Mouse (Mus musculus) erythroblast, embryonic 14.5 days (primary cell): ENCODE measurements around the gene Cdc14a. TPM values are rescaled to one million over a fixed set of nuclear protein-coding genes. Genes with fewer than 3 reads are reported as not detected.

Source experiments
- H3K27me3 ChIP-seq: 2 replicates; pipeline ENCODE4 v1.6.1; 2012; ENCODE audit warnings: inconsistent platforms; ENCODE audit not compliant: control insufficient read depth
- H3K36me3 ChIP-seq: 2 replicates; pipeline ENCODE4 v1.6.1; 2012; ENCODE audit warnings: mild to moderate bottlenecking, inconsistent platforms; ENCODE audit not compliant: control insufficient read depth
- H3K4me1 ChIP-seq: 2 replicates; pipeline ENCODE4 v1.6.1; 2012; ENCODE audit warnings: inconsistent platforms; ENCODE audit not compliant: control insufficient read depth
- H3K4me3 ChIP-seq: replicated peaks from 2 replicates; pipeline ENCODE3; 2012; ENCODE audit warnings: moderate library complexity, mild to moderate bottlenecking, inconsistent platforms
- H3K9me3 ChIP-seq: 2 replicates; pipeline ENCODE4 v1.6.1; 2012; ENCODE audit warnings: low read length, inconsistent platforms, mixed read lengths; ENCODE audit not compliant: control insufficient read depth
- GATA1 ChIP-seq: IDR thresholded peaks from 2 replicates; pipeline ENCODE4 v1.6.1; 2012; ENCODE audit warnings: low read length, inconsistent platforms, mixed read lengths
- TAL1 ChIP-seq: IDR thresholded peaks from 3 replicates; pipeline ENCODE4 v1.6.1; 2012; ENCODE audit warnings: low read length, inconsistent platforms, mixed read lengths
- polyA plus RNA-seq: library from polyadenylated mRNA; stranded (reverse); fragments of >175 nt; gene quantifications from 2 replicates; pipeline ENCODE4 v1.2.3, GENCODE M21; 2012

Gene Cdc14a
- polyA plus RNA-seq, 1 experiment, result 0.25 TPM

DNA sequence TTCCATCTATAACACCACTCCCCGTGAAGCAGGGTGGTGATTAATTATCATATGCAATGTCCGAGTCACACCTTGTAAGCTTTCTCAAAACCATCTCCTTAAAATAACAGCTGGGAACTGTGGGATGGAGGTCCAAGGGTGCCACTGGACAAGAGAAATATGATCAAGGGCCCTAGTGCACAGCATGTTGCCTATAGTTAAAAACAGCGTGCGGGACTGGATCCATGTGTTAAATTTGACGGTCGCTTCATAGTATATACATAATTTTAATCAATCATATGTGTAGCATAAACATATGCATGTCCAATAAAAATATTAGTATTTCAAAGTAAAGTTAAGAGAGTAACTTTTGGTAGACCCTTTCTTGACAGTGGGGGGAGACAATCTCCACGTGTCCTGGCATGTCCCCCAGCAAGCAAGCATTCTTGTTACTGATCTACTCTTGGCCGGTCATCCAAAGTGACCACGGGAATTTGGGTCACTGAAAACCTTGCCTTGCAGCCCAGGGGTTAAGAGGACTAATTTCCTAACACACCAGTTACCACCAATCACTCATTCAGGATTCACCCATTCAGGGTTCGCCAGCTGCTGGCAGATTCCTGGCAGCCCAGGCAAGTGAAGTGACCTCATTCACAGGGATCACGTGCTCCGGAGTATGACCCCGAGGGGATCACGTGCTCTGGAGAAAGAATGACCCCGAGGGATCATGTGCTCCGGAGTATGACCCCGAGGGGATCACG is 94.6 kb downstream of the Cdc14a start:
- 0 out of 2 replicates have a peak, but pooled peaks cover 6% of the 10 kb centered on the region for H3K36me3 ChIP-seq
- H3K4me1 ChIP-seq, result peaks cover 8% of the 10 kb centered on the region
- TF ChIP-seq TAL1 (no peak), GATA1 (no peak)
- H3K27me3 ChIP-seq, result no peaks in the 10 kb centered on the region
- H3K4me3 ChIP-seq, result no peak overlapping the region
- H3K9me3 ChIP-seq, result no peaks in the 10 kb centered on the region

DNA sequence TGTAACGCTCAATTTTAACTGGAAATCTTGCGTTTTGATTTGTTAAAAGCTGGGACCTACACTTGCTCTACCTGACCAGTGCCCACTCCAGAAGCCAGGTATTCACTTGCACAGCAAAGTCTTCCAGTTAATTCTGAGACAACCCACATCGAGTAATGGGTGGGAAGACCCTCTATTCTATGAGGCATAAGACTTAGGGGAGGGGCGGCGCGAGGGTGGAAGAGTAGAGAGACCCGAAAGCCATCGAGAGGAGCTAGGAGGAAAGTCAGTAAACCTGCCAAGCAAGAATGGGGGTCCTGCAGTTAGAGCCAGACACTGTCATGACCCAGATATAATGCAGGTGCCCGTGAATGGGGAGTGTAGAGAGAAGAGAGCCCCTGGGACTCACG is 96.2 kb downstream of the Cdc14a start:
- peaks cover 8% of the 10 kb centered on the region for H3K4me1 ChIP-seq
- no peaks in the 10 kb centered on the region for H3K27me3 ChIP-seq
- H3K4me3 ChIP-seq, result no peak overlapping the region
- H3K9me3 ChIP-seq, result no peaks in the 10 kb centered on the region
- TF ChIP-seq TAL1 (no peak), GATA1 (no peak)
- 0 out of 2 replicates have a peak, but pooled peaks cover 6% of the 10 kb centered on the region for H3K36me3 ChIP-seq

DNA sequence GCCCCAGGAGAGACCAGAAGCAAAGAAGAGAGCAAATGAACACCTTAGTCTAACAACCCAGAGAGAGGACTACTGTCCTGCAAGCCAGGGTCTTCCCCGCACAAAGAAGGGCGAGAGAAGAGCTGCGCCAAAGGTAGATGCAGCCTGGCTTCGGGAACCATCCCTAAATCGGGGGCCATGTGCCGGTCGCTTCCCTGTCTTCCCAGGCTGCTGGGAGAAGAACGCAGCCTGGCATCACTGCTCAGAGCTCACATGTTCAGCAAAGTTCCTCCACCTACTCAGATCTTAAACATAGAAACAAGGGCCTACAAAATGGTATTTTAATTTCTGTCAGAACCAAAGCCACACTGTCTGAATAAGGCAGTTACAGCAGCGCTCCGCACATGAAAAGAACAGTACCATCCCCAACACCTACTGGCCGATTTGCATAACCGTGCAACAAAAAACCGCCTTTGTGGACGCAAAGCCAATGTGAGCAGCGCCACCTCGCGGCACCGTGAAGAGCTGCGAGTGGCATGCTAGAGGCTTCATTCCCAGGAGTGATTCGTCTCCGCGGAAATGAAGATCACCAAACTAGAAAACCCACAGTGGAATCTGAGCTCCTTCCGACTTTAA is 96.7 kb downstream of the Cdc14a start:
- Histone ChIP-seq H3K27me3 (no peaks in the 10 kb centered on the region), H3K4me3 (no peak overlapping the region), H3K4me1 (peaks cover 8% of the 10 kb centered on the region), H3K9me3 (no peaks in the 10 kb centered on the region), H3K36me3 (0 out of 2 replicates have a peak, but pooled peaks cover 5% of the 10 kb centered on the region)
- TF ChIP-seq GATA1 (no peak), TAL1 (no peak)

DNA sequence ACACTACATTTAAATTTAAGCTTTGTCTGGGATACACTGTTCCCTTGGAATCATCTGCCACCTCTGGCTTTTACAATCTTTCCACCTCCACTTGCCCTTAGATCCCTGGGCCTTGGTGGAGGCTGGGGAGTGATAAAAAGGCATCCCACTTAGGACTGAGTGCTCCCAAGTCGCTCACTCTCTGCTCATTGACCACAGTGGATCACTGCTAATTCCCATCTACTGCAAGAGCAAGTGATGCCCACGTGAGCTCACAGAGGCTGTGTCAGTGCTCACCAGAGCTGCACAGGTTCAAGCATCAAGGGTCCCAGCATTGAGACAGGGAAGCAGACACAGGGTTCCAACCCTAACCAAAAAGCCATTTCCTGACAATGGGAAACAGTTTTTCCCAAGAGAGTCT is 98.3 kb downstream of the Cdc14a start:
- Histone ChIP-seq H3K9me3 (no peaks in the 10 kb centered on the region), H3K27me3 (no peaks in the 10 kb centered on the region), H3K4me3 (no peak overlapping the region), H3K36me3 (0 out of 2 replicates have a peak, but pooled peaks cover 4% of the 10 kb centered on the region), H3K4me1 (peaks cover 8% of the 10 kb centered on the region)
- no peak for TF ChIP-seq GATA1
- TF ChIP-seq TAL1, result no peak

DNA sequence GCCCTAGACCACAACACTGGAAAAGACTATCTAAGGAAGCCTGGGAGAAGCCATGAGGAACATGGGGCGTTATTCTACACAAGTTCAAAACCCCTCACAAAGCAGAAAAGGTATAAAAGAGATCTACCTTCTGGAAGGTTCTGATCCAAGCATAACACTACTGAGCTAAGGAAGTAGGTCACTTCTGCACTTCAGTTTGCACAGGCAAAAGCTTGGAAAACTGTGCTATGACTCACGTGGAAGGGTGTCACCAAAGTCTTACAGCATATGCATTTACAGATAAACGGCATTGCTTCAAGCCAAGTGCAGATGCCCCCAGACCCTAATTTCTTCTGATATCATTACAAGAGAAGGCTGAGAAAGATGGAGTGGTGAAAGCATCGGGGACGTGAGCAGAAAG is 104.1 kb downstream of the Cdc14a start:
- no peaks in the 10 kb centered on the region for H3K36me3 ChIP-seq
- TF ChIP-seq TAL1, result no peak
- no peaks in the 10 kb centered on the region for H3K27me3 ChIP-seq
- H3K4me1 ChIP-seq, result no peaks in the 10 kb centered on the region
- H3K4me3 ChIP-seq, result no peak overlapping the region
- H3K9me3 ChIP-seq, result no peaks in the 10 kb centered on the region

DNA sequence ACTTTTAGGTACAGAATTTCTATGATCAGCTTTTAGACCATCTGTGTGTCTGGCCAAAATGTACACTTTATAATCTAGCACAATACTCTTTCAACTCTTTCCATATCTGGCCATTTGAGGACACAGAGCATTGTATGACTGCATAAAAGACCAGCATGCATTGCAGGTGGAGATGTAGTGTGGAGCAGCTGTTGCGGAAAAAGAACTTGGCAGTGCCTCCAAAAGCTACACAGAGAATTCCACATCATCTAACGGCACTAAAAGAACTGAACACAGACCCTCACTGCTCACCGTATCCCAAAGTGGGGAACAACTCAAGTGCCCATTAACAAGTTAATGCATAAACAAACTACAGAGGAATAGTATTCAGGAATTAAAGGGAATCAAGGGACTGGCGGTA is 112.0 kb downstream of the Cdc14a start:
- H3K4me1 ChIP-seq, result peaks cover 21% of the 10 kb centered on the region
- H3K9me3 ChIP-seq, result no peaks in the 10 kb centered on the region
- peaks cover 3% of the 10 kb centered on the region for H3K36me3 ChIP-seq
- no peak overlapping the region for H3K4me3 ChIP-seq
- TF ChIP-seq TAL1, result no peak
- H3K27me3 ChIP-seq, result no peaks in the 10 kb centered on the region

DNA sequence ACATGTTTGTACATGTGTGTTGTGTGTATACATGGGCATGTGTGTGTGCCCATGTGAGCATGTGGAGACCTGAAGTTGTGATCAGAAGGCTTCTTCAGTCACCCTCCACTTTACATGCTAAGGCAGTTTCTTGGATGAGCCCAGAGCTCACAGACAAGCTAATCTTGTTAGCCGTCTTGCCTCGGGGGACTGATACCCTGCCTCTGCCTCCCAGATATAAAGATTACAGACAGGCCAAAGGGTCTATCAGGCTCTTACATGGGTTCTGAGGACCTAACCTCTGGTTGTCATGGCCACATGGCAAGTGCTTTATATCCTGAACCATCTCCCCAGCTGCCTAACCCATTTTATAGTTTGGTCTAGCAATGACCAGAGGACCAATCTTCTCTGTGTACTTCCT is 112.7 kb downstream of the Cdc14a start:
- no peak overlapping the region for H3K4me3 ChIP-seq
- TF ChIP-seq GATA1 (no peak), TAL1 (no peak)
- H3K4me1 ChIP-seq, result peaks cover 21% of the 10 kb centered on the region
- H3K36me3 ChIP-seq, result peaks cover 3% of the 10 kb centered on the region
- H3K27me3 ChIP-seq, result no peaks in the 10 kb centered on the region
- H3K9me3 ChIP-seq, result no peaks in the 10 kb centered on the region

DNA sequence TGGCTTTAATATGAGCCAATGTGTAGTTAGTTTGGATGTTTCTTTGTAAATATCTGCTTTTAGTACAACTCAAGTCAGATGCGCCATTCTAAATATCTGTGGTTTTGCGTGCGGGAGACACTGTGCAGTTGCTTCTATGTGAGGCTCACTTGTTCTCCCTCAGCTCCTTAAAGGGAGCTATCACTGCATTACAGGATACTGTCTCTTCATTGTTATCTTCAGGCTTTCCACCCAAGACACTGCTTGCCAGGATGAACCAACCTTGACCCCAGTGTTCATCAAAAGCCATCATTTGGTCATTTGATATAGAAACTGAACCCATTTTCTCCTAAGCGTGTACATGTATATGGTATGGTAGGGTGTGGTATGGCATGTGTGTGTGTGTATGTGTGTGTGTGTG is 113.2 kb downstream of the Cdc14a start:
- peaks cover 21% of the 10 kb centered on the region for H3K4me1 ChIP-seq

DNA sequence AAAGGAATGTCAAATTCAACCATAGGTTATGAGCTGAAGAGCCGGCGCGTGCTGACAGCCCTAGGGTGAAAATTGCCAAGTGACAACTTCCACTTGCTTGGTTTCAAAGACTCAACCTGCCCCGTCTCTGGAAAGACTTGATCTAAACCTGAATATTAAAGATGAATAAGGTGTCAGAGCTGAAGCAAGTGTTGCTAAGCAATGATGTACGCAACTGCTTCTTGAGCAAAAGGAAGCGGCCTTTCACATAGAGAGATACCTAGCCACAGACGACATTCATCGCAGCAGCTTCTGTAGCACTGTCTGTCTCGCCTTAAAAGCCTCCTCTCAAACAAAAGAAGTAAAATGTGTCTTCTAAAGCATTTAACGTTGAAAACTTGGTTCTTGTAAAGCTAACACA is 113.8 kb downstream of the Cdc14a start:
- Histone ChIP-seq H3K27me3 (no peaks in the 10 kb centered on the region), H3K4me3 (no peak overlapping the region), H3K9me3 (no peaks in the 10 kb centered on the region), H3K36me3 (peaks cover 3% of the 10 kb centered on the region), H3K4me1 (peaks cover 21% of the 10 kb centered on the region)
- TF ChIP-seq TAL1, result no peak

More for the DNA sequence above, 113.2 kb downstream of the Cdc14a start:
- Histone ChIP-seq H3K4me3 (no peak overlapping the region), H3K36me3 (peaks cover 3% of the 10 kb centered on the region), H3K27me3 (no peaks in the 10 kb centered on the region), H3K9me3 (no peaks in the 10 kb centered on the region)
- TF ChIP-seq TAL1, result no peak
- no peak for TF ChIP-seq GATA1
